ENCODE assay signal across 22 mouse cellular contexts in genomic region chr16:11583941-11584639, GRCm38 (mm10).
A peak's percentile ranks its signal among the peaks of the same experiment; 100 is the strongest.
DNase-seq lines count a peak whose midpoint lies in the region; ATAC-seq and TF ChIP-seq lines count a peak whose summit lies in the region.
"Had no signal": no experiment of that assay in that cellular context is flagged by ENCODE, and none has a peak within 500 bp of the region (broad histone marks: within the 10 kb centered on the region; RNA-seq: fewer than 3 reads in every experiment).

No protein-coding gene starts in this region.

- no peak overlapping the region for H3K27ac ChIP-seq in MEL (ENCODE audit: control insufficient read depth, low read depth, low read length)
- H3K27ac ChIP-seq in liver, embryonic 15.5 days (replicated peaks): peak overlapping the region; percentile 95
- H3K27ac ChIP-seq in thymus, adult 2 months (ENCODE audit: control insufficient read depth, insufficient read depth, low read length): no peak overlapping the region
- H3K27ac ChIP-seq: forebrain, embryonic 13.5 days; kidney, embryonic 15.5 days; limb, embryonic 15.5 days; midbrain, embryonic 15.5 days; neural tube, embryonic 15.5 days had no signal

- H3K36me3 ChIP-seq in G1E (replicated peaks) (no peaks in the 10 kb centered on the region), MEL (ENCODE audit: control insufficient read depth in 1 of 2, insufficient read depth in 2 of 2, low read length in 2 of 2) (no peaks in the 10 kb centered on the region)
- no peaks in the 10 kb centered on the region for H3K36me3 ChIP-seq in liver, embryonic 15.5 days (replicated peaks)
- H3K36me3 ChIP-seq in thymus, adult 2 months (ENCODE audit: control insufficient read depth, insufficient read depth, low read length): no peaks in the 10 kb centered on the region
- H3K36me3 ChIP-seq: kidney, embryonic 15.5 days; midbrain, embryonic 15.5 days; neural tube, embryonic 15.5 days had no signal

- peak overlapping the region; percentile 53 for H3K4me2 ChIP-seq in liver, embryonic 15.5 days
- H3K4me2 ChIP-seq: forebrain, embryonic 13.5 days; kidney, embryonic 15.5 days; limb, embryonic 15.5 days; midbrain, embryonic 15.5 days; neural tube, embryonic 15.5 days had no signal

- DNase-seq in G1E (ENCODE audit: low spot score) (no peak), MEL (ENCODE audit: low read depth, low spot score) (peak; percentile 14)
- DNase-seq in thymus, adult 2 months: no peak
- DNase-seq in left cerebral cortex, adult 18-20 months (ENCODE audit: low spot score in 2 of 2): no peak
- DNase-seq in adrenal gland, postnatal 4 days (ENCODE audit: low spot score in 2 of 2): no peak
- DNase-seq: adrenal gland, postnatal 10 days; cerebellum, adult 18-20 months; cerebellum, postnatal 25 days; gastrocnemius, postnatal 10 days; heart, adult 18-20 months; right cerebral cortex, postnatal 14 days; thymus, postnatal 36 days had no signal

- no peak for TF ChIP-seq POLR2A in MEL (IDR thresholded peaks at IDR 0.05; ENCODE audit: control insufficient read depth in 1 of 2, insufficient read depth in 1 of 2, low read depth in 1 of 2, low read length in 2 of 2, poor library complexity in 1 of 2)
- TF ChIP-seq POLR2A in thymus, adult 2 months (IDR thresholded peaks at IDR 0.05; ENCODE audit: control insufficient read depth, extremely low read depth, insufficient read depth, low read length, poor library complexity): no peak

- H3K9me3 ChIP-seq in G1E (replicated peaks): no peaks in the 10 kb centered on the region
- no peaks in the 10 kb centered on the region for H3K9me3 ChIP-seq in MEL (replicated peaks; ENCODE audit: insufficient read depth, low read length)
- H3K9me3 ChIP-seq in liver, embryonic 15.5 days (replicated peaks): no peaks in the 10 kb centered on the region
- H3K9me3 ChIP-seq: forebrain, embryonic 13.5 days; kidney, embryonic 15.5 days; limb, embryonic 15.5 days; midbrain, embryonic 15.5 days; neural tube, embryonic 15.5 days had no signal

- ATAC-seq in G1E (ENCODE audit: extremely low read depth, insufficient number of reproducible peaks, low FRiP score, poor library complexity, severe bottlenecking): peak; percentile 34; the same call in 1 of the 2 replicates
- ATAC-seq in erythroid progenitor cell, adult 5-6 weeks (replicated peaks; ENCODE audit: low FRiP score, poor library complexity, severe bottlenecking): peak; percentile 76
- peak; percentile 96 for ATAC-seq in liver, embryonic 15.5 days (ENCODE audit: insufficient read depth)
- ATAC-seq: forebrain, embryonic 13.5 days; inflammation-experienced regulatory T-cells, adult 6 months; lung, postnatal 0 days; midbrain, embryonic 15.5 days; Patski had no signal

- H3K4me1 ChIP-seq in G1E (ENCODE audit: insufficient read depth, low read depth, low read length) (0 out of 2 replicates have a peak, but pooled peaks cover 2% of the 10 kb centered on the region), MEL (ENCODE audit: control insufficient read depth in 1 of 2, insufficient read depth in 2 of 2, low read length in 2 of 2) (no peaks in the 10 kb centered on the region)
- H3K4me1 ChIP-seq in liver, embryonic 15.5 days (replicated peaks): peaks cover 89% of the 10 kb centered on the region
- no peaks in the 10 kb centered on the region for H3K4me1 ChIP-seq in thymus, adult 2 months (replicated peaks; ENCODE audit: control insufficient read depth, insufficient read depth, low read length)
- H3K4me1 ChIP-seq: forebrain, embryonic 13.5 days; kidney, embryonic 15.5 days; limb, embryonic 15.5 days had no signal

- no peak overlapping the region for H3K9ac ChIP-seq in MEL (ENCODE audit: control insufficient read depth, low read depth, low read length, poor library complexity, severe bottlenecking)
- H3K9ac ChIP-seq in liver, embryonic 15.5 days: peak overlapping the region; percentile 41
- H3K9ac ChIP-seq: forebrain, embryonic 13.5 days; kidney, embryonic 15.5 days; limb, embryonic 15.5 days; midbrain, embryonic 15.5 days; neural tube, embryonic 15.5 days had no signal

- no peak for TF ChIP-seq EP300 in MEL (IDR thresholded peaks at IDR 0.05; ENCODE audit: low read depth in 1 of 2, low read length in 2 of 2)

- no peaks in the 10 kb centered on the region for H3K79me2 ChIP-seq in MEL (ENCODE audit: control insufficient read depth, insufficient read depth, low read length, poor library complexity)

- H3K27me3 ChIP-seq in G1E (ENCODE audit: insufficient read depth, low read length) (no peaks in the 10 kb centered on the region), MEL (ENCODE audit: control insufficient read depth in 1 of 2, insufficient read depth in 2 of 2, low read length in 2 of 2) (no peaks in the 10 kb centered on the region; a peak in 1 of 4 replicates)
- no peaks in the 10 kb centered on the region for H3K27me3 ChIP-seq in liver, embryonic 15.5 days
- H3K27me3 ChIP-seq in thymus, adult 2 months (ENCODE audit: control insufficient read depth, insufficient read depth, low read length): no peaks in the 10 kb centered on the region
- H3K27me3 ChIP-seq: forebrain, embryonic 13.5 days; kidney, embryonic 15.5 days; limb, embryonic 15.5 days; midbrain, embryonic 15.5 days; neural tube, embryonic 15.5 days; Patski had no signal

- H3K4me3 ChIP-seq in G1E (ENCODE audit: low read depth, low read length) (no peak overlapping the region), MEL (ENCODE audit: control insufficient read depth in 1 of 2, insufficient read depth in 1 of 2, low read depth in 2 of 2, low read length in 2 of 2) (no peak overlapping the region)
- peak overlapping the region; percentile 36 for H3K4me3 ChIP-seq in liver, embryonic 15.5 days (replicated peaks)
- H3K4me3 ChIP-seq in thymus, adult 2 months (ENCODE audit: control insufficient read depth, insufficient read depth, low read length): no peak overlapping the region
- H3K4me3 ChIP-seq: forebrain, embryonic 13.5 days; kidney, embryonic 15.5 days; limb, embryonic 15.5 days; midbrain, embryonic 15.5 days; neural tube, embryonic 15.5 days had no signal

- 34% methylated on average over 8 of the region's 8 CpGs for WGBS in liver, embryonic 15.5 days (ENCODE audit: insufficient replicate concordance)
- WGBS in thymus, adult 2 months: 96% methylated on average over 8 of the region's 8 CpGs

- TF ChIP-seq CTCF in G1E (IDR thresholded peaks at IDR 0.05; ENCODE audit: low read depth, low read length) (no peak), MEL (IDR thresholded peaks at IDR 0.05 in 2 of 3, conservative IDR thresholded peaks at IDR 0.05 in 1 of 3; ENCODE audit: control insufficient read depth in 1 of 3, insufficient read depth in 1 of 3, low read depth in 2 of 3, low read length in 3 of 3, poor library complexity in 1 of 3, severe bottlenecking in 1 of 3) (no peak)
- TF ChIP-seq CTCF in thymus, adult 2 months (IDR thresholded peaks at IDR 0.05; ENCODE audit: borderline replicate concordance, control insufficient read depth, extremely low read depth, insufficient read depth, low read length, poor library complexity): no peak

- TF ChIP-seq RAD21 in MEL (IDR thresholded peaks at IDR 0.05; ENCODE audit: low read depth, low read length): no peak

TF ChIP-seq in MEL, 35 proteins besides CTCF, POLR2A, EP300 and RAD21:
- TF ChIP-seq SMC3 (IDR thresholded peaks at IDR 0.05; ENCODE audit: low read depth, low read length): no peak
- TF ChIP-seq UBTF (IDR thresholded peaks at IDR 0.05; ENCODE audit: borderline replicate concordance, insufficient read depth, low read depth, low read length): no peak

Comparison
In these comparisons a context has a peak if more than half of its experiments do, and no peak if none do; other contexts are left out.
1. ATAC-seq: peak in every context shown above with its lines; median percentile 96 in liver, embryonic 15.5 days; 76 in erythroid progenitor cell, adult 5-6 weeks; 34 in G1E.